Mouse (Mus musculus) kidney, embryonic 16.5 days (tissue): Measurements from ENCODE around the gene Sprr2b. TPM values are rescaled to one million over a fixed set of nuclear protein-coding genes. Genes with fewer than 3 reads are reported as not detected.

ENCODE experiments used
- ATAC-seq: fragments of 200-750 bp; cut with Nextera tagmentation; 2 replicates; pipeline ENCODE4 v1.8.0; 2017; ENCODE audit warnings: moderate TSS enrichment; ENCODE audit not compliant: low FRiP score, low TSS enrichment
- H3K27ac ChIP-seq: fragments of 300-500 bp; sonication (generic); 2 replicates; pipeline ENCODE4 v1.5.1; 2014; ENCODE audit warnings: low read length
- H3K27me3 ChIP-seq: fragments of 300-500 bp; sonication (generic); 2 replicates; pipeline ENCODE4 v1.6.1; 2014; ENCODE audit warnings: low read length, control low read depth, mixed read lengths; ENCODE audit not compliant: insufficient read depth
- H3K36me3 ChIP-seq: fragments of 300-500 bp; sonication (generic); 2 replicates; pipeline ENCODE4 v1.6.1; 2014; ENCODE audit warnings: low read length, control low read depth, mixed read lengths; ENCODE audit not compliant: insufficient read depth
- H3K4me1 ChIP-seq: fragments of 300-500 bp; sonication (generic); 2 replicates; pipeline ENCODE4 v1.6.1; 2014; ENCODE audit warnings: low read length, control low read depth, mixed read lengths; ENCODE audit not compliant: insufficient read depth
- H3K4me2 ChIP-seq: fragments of 300-500 bp; sonication (generic); replicated peaks from 2 replicates; pipeline ENCODE4 v1.6.1; 2014; ENCODE audit warnings: low read depth, low read length
- H3K4me3 ChIP-seq: fragments of 300-500 bp; sonication (generic); 2 replicates; pipeline ENCODE4 v1.5.1; 2014; ENCODE audit warnings: mild to moderate bottlenecking, low read length
- H3K9ac ChIP-seq: fragments of 300-500 bp; sonication (generic); replicated peaks from 2 replicates; pipeline ENCODE4 v1.6.1; 2014; ENCODE audit warnings: low read length
- H3K9me3 ChIP-seq: fragments of 300-500 bp; sonication (generic); 2 replicates; pipeline ENCODE4 v1.6.1; 2016; ENCODE audit warnings: low read length, control low read depth
- WGBS: fragments of 180-500 bp; shearing (Covaris S2); extraction: QIAGEN DNeasy Blood & Tissue Kit; methylation state at CpG from one replicate; pipeline ENCODE4 v1.1.7; 2014; 5-methylcytosine and 5-hydroxymethylcytosine counted together
- polyA plus RNA-seq: library from polyadenylated mRNA; unstranded; fragments of >200 nt; fragmentation: Nextera tagmentation; extraction: Ambion mirVana; gene quantifications from 2 replicates; pipeline ENCODE4 v1.2.1, GENCODE M21; 2015

Sprr2b gene
- polyA plus RNA-seq, 1 experiment from 2014 or later = not detected

- H3K36me3 ChIP-seq = no peaks in the 10 kb centered on the region
- H3K4me1 ChIP-seq = no peaks in the 10 kb centered on the region
- no peaks in the 10 kb centered on the region for H3K27me3 ChIP-seq
- H3K4me3 ChIP-seq = no peak overlapping the region
- H3K9me3 ChIP-seq = no peaks in the 10 kb centered on the region
- WGBS = 90% methylated on average over 1 of the region's 1 CpGs
- no peak for ATAC-seq
- no peak overlapping the region for H3K27ac ChIP-seq
- no peak overlapping the region for H3K4me2 ChIP-seq
- no peak overlapping the region for H3K9ac ChIP-seq
Observed at GRCm38 (mm10) chr3:92336278-92336677, 19.9 kb downstream of the Sprr2b start.

- Histone ChIP-seq H3K4me2 (no peak within 1 kb of the TSS), H3K27ac (no peak within 1 kb of the TSS), H3K27me3 (no peaks in the 10 kb centered on the region), H3K36me3 (no peaks in the 10 kb centered on the region), H3K9me3 (no peaks in the 10 kb centered on the region), H3K9ac (no peak within 1 kb of the TSS), H3K4me3 (no peak within 1 kb of the TSS), H3K4me1 (no peaks in the 10 kb centered on the region)
- 91% methylated on average over 5 of the region's 5 CpGs for WGBS
- no peak for ATAC-seq
Observed at GRCm38 (mm10) chr3:92338840-92339239, 22.4 kb downstream of the Sprr2b start, which contains the start of gene Sprr2d. TSS of gene Sprr2d (plus strand) at chr3:92339140.

GRCm38 (mm10) chr3:92351843-92352242 is 35.4 kb downstream of the Sprr2b start, which contains the start of gene Sprr2e:
TSS of gene Sprr2e (plus strand) at chr3:92352143.
- Histone ChIP-seq H3K27me3 (no peaks in the 10 kb centered on the region), H3K4me3 (no peak within 1 kb of the TSS), H3K9ac (no peak within 1 kb of the TSS), H3K4me1 (no peaks in the 10 kb centered on the region), H3K9me3 (no peaks in the 10 kb centered on the region), H3K4me2 (no peak within 1 kb of the TSS), H3K27ac (no peak within 1 kb of the TSS), H3K36me3 (no peaks in the 10 kb centered on the region)
- no peak for ATAC-seq
- WGBS = 88% methylated on average over 2 of the region's 2 CpGs

GRCm38 (mm10) chr3:92361619-92362018 is 45.2 kb downstream of the Sprr2b start:
- Histone ChIP-seq H3K9me3 (peaks cover 7% of the 10 kb centered on the region; the same call in 1 of the 2 replicates), H3K4me2 (no peak overlapping the region), H3K9ac (no peak overlapping the region), H3K27ac (no peak overlapping the region), H3K27me3 (no peaks in the 10 kb centered on the region), H3K4me1 (0 out of 2 replicates have a peak, but pooled peaks cover 2% of the 10 kb centered on the region), H3K36me3 (no peaks in the 10 kb centered on the region), H3K4me3 (no peak overlapping the region)
- ATAC-seq = peak; percentile 87

GRCm38 (mm10) chr3:92364887-92365286 is 48.5 kb downstream of the Sprr2b start, which contains the start of gene Sprr2f:
TSS of gene Sprr2f (plus strand) at chr3:92365187.
- Histone ChIP-seq H3K4me1 (0 out of 2 replicates have a peak, but pooled peaks cover 2% of the 10 kb centered on the region), H3K36me3 (no peaks in the 10 kb centered on the region), H3K27ac (no peak within 1 kb of the TSS), H3K4me3 (no peak within 1 kb of the TSS), H3K9me3 (no peaks in the 10 kb centered on the region), H3K4me2 (no peak within 1 kb of the TSS), H3K27me3 (no peaks in the 10 kb centered on the region), H3K9ac (no peak within 1 kb of the TSS)
- WGBS = 72% methylated on average over 3 of the region's 3 CpGs
- no peak for ATAC-seq

Other genes with a start within 250 kb of the Sprr2b start
- 0.63 and 0.69 TPM in 2 replicates for gene Lor, start 233.5 kb upstream of the Sprr2b start, polyA plus RNA-seq
- gene Prr9, start 192.7 kb upstream of the Sprr2b start, polyA plus RNA-seq = not detected in 2 replicates
- not detected in 2 replicates for gene Lelp1, start 173.9 kb upstream of the Sprr2b start, polyA plus RNA-seq
- 0.12 TPM in 1 of 2 replicates, not detected in the other for gene Sprr2a1, start 100.8 kb upstream of the Sprr2b start, polyA plus RNA-seq
- 2.8 and 3.6 TPM in 2 replicates for gene Sprr2a2, start 100.7 kb upstream of the Sprr2b start, polyA plus RNA-seq
- 0.49 and 0.69 TPM in 2 replicates for gene Sprr2a3, start 31.2 kb upstream of the Sprr2b start, polyA plus RNA-seq
- gene Sprr2d, start 22.5 kb downstream of the Sprr2b start, polyA plus RNA-seq = not detected in 2 replicates
- not detected in 2 replicates for gene Sprr2e, start 35.5 kb downstream of the Sprr2b start, polyA plus RNA-seq
- 38.9 and 39.7 TPM in 2 replicates for gene Sprr2f, start 48.6 kb downstream of the Sprr2b start, polyA plus RNA-seq
- gene Sprr2h, start 69.1 kb downstream of the Sprr2b start, polyA plus RNA-seq = not detected in 2 replicates
- not detected in 2 replicates for gene Sprr2i, start 91.4 kb downstream of the Sprr2b start, polyA plus RNA-seq
- gene Sprr2j-ps, start 101.5 kb downstream of the Sprr2b start, polyA plus RNA-seq = not detected in 2 replicates
- gene Gm9774, start 112.8 kb downstream of the Sprr2b start, polyA plus RNA-seq = 8.3 and 22.7 TPM in 2 replicates
- gene Sprr2k, start 116.0 kb downstream of the Sprr2b start, polyA plus RNA-seq = not detected in 2 replicates
- 0.30 TPM in 1 of 2 replicates, not detected in the other for gene Sprr1b, start 122.2 kb downstream of the Sprr2b start, polyA plus RNA-seq
- not detected in 2 replicates for gene Sprr3, start 142.1 kb downstream of the Sprr2b start, polyA plus RNA-seq
- 45.9 TPM in 2 replicates for gene Sprr1a, start 169.3 kb downstream of the Sprr2b start, polyA plus RNA-seq
- gene Sprr4, start 183.9 kb downstream of the Sprr2b start, polyA plus RNA-seq = not detected in 2 replicates
- not detected in 2 replicates for gene 2310046K23Rik, start 217.9 kb downstream of the Sprr2b start, polyA plus RNA-seq